Mouse (Mus musculus) duodenum, adult 2 months (tissue): ENCODE results near the gene Olfr728. TPM values are rescaled to one million over a fixed set of nuclear protein-coding genes. Genes with fewer than 3 reads are reported as not detected.

ENCODE experiments used
- polyA plus RNA-seq: library from polyadenylated mRNA; depleted of rRNA; stranded (reverse); fragments of >200 nt; gene quantifications from 2 replicates; pipeline ENCODE4 v1.2.3, GENCODE M21; 2012; ENCODE audit warnings: low replicate concordance; rRNA removed

Gene Olfr728
- polyA plus RNA-seq, result not detected in 2 replicates

DNA sequence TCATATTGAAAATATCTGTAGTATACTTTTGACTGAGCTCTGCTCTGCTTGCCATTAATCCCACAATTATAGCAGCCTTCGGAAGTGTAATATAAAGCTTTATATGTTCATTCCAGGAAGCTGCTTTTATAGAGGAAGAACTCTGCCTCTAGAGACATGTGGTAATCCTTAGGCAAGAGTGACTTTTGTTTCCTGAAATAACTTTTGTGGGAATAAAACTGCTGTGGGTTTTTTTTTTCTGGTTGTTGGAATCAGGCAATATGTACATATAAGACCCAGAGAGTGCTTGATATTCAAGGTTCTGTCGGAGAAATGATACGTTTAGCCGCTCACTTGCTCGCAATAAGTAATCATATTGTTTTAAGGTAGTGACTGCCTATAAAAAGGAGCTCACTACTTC is at the start of gene Olfr728:
Gene Olfr728 (minus strand): TSS at position 101 of the 400 bp plus-strand sequence.

DNA sequence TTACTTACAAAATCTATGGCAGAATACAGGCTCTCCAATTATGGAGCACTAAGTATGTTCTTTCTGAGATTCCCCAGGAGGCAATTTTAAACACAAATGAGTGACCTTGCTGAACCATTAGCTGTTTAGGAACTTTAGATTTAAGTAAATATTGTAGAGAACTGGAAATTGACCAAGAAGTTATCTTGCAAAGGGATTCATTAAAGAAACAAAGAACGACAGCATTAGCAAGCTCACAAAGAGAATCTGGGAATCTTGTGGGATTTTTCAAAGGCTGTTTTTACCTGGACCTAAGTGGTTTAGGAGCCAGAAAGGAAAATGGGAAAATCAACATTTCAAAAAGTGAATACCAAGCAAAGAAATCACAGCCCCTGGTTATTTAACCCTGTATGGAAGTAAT is 45.6 kb upstream of the Olfr728 start, which contains the start of gene Olfr730:
Gene Olfr730 (minus strand): TSS at position 101 of the 400 bp plus-strand sequence.

DNA sequence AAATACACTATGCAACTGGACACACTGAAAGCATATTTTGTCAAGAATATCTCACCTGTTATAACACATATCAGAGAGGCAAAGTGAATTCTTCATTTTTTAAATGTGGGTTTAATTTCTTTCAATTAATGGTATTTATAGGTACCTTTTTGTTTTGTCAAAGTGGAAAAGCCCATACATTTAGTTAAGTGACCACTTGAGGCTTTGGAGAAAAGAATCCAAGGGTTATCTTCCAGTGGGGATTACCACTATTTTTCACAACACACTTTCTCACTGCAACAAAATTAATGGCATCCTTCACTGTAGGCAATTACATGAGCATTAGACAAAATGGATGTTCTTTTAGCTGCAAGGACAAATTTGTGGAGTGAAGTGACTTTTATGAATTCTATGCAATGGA is 10.3 kb upstream of the Olfr728 start, which contains the start of gene Olfr729:
Gene Olfr729 (minus strand): TSS at position 101 of the 400 bp plus-strand sequence.

DNA sequence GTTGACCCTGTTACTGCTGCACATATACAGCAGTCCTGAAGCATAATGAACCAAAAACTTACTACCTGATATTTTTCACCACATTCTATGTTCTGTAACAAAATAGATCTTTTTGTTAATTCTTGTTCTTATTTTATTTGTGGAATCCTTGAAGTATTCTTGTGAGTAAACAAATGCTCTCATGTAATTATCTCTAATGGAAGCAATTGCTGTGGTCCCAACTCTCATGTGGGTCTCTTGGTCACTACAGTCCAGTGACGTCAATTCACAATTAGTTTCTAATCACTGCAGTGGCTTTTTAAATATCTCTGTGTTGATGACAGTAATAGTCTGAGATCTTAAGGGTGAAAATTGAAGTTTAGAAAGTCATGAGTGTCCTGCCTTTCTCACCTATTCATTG is 19.6 kb downstream of the Olfr728 start, which contains the start of gene Olfr727:
Gene Olfr727 (plus strand): TSS at position 301 of the 400 bp plus-strand sequence.

DNA sequence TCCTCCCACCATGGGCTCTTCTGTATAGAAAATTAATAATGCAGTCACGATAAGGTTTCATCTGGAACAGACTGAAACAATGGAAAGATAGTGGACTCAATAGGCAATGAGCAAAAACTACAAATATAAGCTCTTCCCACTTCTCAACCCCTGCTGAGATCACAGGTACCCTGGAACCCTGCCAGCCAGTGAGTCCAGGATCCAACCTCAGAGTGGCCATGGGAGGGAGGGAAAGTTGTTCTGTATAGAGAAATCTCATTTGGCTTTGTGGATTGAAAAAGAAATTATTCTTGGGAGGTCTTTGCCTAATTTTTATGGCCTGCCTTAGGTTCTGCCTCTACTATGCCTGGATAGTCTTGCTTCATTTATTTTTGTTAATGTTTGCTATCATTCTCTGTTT is 51.6 kb downstream of the Olfr728 start, which contains the start of gene Olfr726:
Gene Olfr726 (minus strand): TSS at position 101 of the 400 bp plus-strand sequence.

Other genes starting within 250 kb of the Olfr728 start
- gene Olfr722, start 240.7 kb downstream of the Olfr728 start, polyA plus RNA-seq, result not detected in 2 replicates
- gene Olfr723, start 210.9 kb downstream of the Olfr728 start, polyA plus RNA-seq, result not detected in 2 replicates
- not detected in 2 replicates for gene Olfr724, start 179.4 kb downstream of the Olfr728 start, polyA plus RNA-seq
- not detected in 2 replicates for gene Olfr725, start 102.3 kb downstream of the Olfr728 start, polyA plus RNA-seq
- not detected in 2 replicates for gene Olfr726, start 51.7 kb downstream of the Olfr728 start, polyA plus RNA-seq
- not detected in 2 replicates for gene Olfr727, start 19.5 kb downstream of the Olfr728 start, polyA plus RNA-seq
- gene Olfr729, start 10.2 kb upstream of the Olfr728 start, polyA plus RNA-seq, result not detected in 2 replicates
- not detected in 2 replicates for gene Olfr730, start 45.5 kb upstream of the Olfr728 start, polyA plus RNA-seq
- gene Olfr731, start 99.2 kb upstream of the Olfr728 start, polyA plus RNA-seq, result not detected in 2 replicates
- gene Olfr732, start 141.5 kb upstream of the Olfr728 start, polyA plus RNA-seq, result not detected in 2 replicates
- not detected in 2 replicates for gene Olfr733, start 158.8 kb upstream of the Olfr728 start, polyA plus RNA-seq
- gene Olfr734, start 184.1 kb upstream of the Olfr728 start, polyA plus RNA-seq, result not detected in 2 replicates
- not detected in 2 replicates for gene Olfr735, start 206.2 kb upstream of the Olfr728 start, polyA plus RNA-seq
- 0.12 TPM in 2 replicates for gene Tlr11, start 215.2 kb upstream of the Olfr728 start, polyA plus RNA-seq
- not detected in 2 replicates for gene Olfr736, start 238.5 kb upstream of the Olfr728 start, polyA plus RNA-seq